10 mouse cellular contexts compared by ENCODE assay signal in the genomic region with DNA sequence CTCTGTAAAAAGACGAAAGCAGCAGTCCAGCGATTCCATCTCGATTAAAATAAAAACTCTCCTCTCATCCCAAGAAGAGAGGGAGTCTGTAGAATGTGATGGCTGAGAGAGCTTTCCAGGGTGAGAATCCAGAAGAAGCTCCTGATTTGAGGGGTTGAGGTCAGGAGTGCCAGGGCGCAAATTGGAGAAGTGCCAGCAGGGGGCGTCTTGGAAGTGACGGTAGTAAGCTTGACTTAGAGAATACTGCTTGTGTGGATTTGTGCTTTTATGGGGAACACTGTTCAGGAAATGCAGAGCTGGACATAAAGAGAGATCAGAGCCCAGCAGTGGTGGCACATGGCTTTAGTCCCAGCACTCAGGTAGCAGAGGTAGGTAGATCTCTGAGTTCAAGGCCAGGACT. TPM values are rescaled to one million over a fixed set of nuclear protein-coding genes. Genes with fewer than 3 reads are reported as not detected.
DNase-seq lines count a peak whose midpoint lies in the region; ATAC-seq and TF ChIP-seq lines count a peak whose summit lies in the region.
"Had no signal": no experiment of that assay in that cellular context is flagged by ENCODE, and none has a peak within 500 bp of the region (broad histone marks: within the 10 kb centered on the region; RNA-seq: fewer than 3 reads in every experiment).

No protein-coding gene starts in this region.

- DNase-seq in gastrocnemius, postnatal 4 days (ENCODE audit: low spot score in 2 of 2): peak; percentile 47 to 60
- no peak for DNase-seq in gastrocnemius, adult 8-10 months (ENCODE audit: low spot score in 2 of 2)
- DNase-seq in spleen, adult 12 weeks (ENCODE audit: low spot score): peak; percentile 26
- DNase-seq in spleen, postnatal 36 days (ENCODE audit: low spot score in 2 of 2): no peak
- peak; percentile 79 for DNase-seq in liver
- no peak for DNase-seq in frontal cortex, postnatal 10 days (ENCODE audit: low spot score in 2 of 2)

- no peak for TF ChIP-seq POLR2A in small intestine, adult 2 months (IDR thresholded peaks at IDR 0.05; ENCODE audit: low read depth, low read length)

- no peak overlapping the region for H3K4me3 ChIP-seq in small intestine, adult 2 months (ENCODE audit: low read depth, low read length)
- H3K4me3 ChIP-seq: embryonic facial prominence, embryonic 15.5 days; liver, embryonic 15.5 days had no signal

- H3K27me3 ChIP-seq in small intestine, adult 2 months (ENCODE audit: control insufficient read depth, insufficient read depth, low read length): 0 out of 2 replicates have a peak, but pooled peaks cover 3% of the 10 kb centered on the region

- peak; percentile 68 for ATAC-seq in common myeloid progenitor, adult 5-6 weeks (replicated peaks; ENCODE audit: low read depth, poor library complexity, severe bottlenecking)

- peaks cover 8% of the 10 kb centered on the region; the same call in 1 of the 2 replicates for H3K4me1 ChIP-seq in small intestine, adult 2 months (ENCODE audit: control insufficient read depth, insufficient read depth, insufficient read length, low read length)

- TF ChIP-seq CTCF in small intestine, adult 2 months (IDR thresholded peaks at IDR 0.05; ENCODE audit: extremely low read depth, insufficient read length, insufficient replicate concordance, low read depth, low read length): peak; percentile 56; the same call in 1 of the 2 replicates

- WGBS in small intestine, adult 2 months: 13% methylated on average over 6 of the region's 6 CpGs

- no peaks in the 10 kb centered on the region for H3K36me3 ChIP-seq in small intestine, adult 2 months (ENCODE audit: control insufficient read depth, insufficient read depth, low read length)
- H3K36me3 ChIP-seq: embryonic facial prominence, embryonic 15.5 days; liver, embryonic 15.5 days had no signal

- no peak overlapping the region for H3K27ac ChIP-seq in small intestine, adult 2 months (ENCODE audit: insufficient read depth, low read depth, low read length)
- H3K27ac ChIP-seq: embryonic facial prominence, embryonic 15.5 days; liver, embryonic 15.5 days had no signal

RNA-seq across cellular contexts. Expression of a gene that starts 28.1 kb away (rescaled TPM):
- total RNA-seq in gastrocnemius, postnatal 4 days (2021): 1 to 10 TPM; 1.6 to 1.7 TPM
- under 1 TPM in 2 of 4 experiments, not detected in 2; 0.70 TPM for total RNA-seq in gastrocnemius, adult 8-10 months (2022)
- total RNA-seq in common myeloid progenitor, adult 5-6 weeks (2017): 0.69 and 1.5 TPM in 2 replicates
- 0.06 TPM in 1 of 2 replicates, not detected in the other for polyA plus RNA-seq in small intestine, adult 2 months (2012; rRNA removed)

RNA-seq across cellular contexts. Expression of a gene that starts 28.1 kb away (rescaled TPM):
- total RNA-seq in gastrocnemius, postnatal 4 days (2021): not detected
- under 1 TPM in 2 of 4 experiments, not detected in 2; 0.08 to 0.49 TPM for total RNA-seq in gastrocnemius, adult 8-10 months (2022)
- total RNA-seq in common myeloid progenitor, adult 5-6 weeks (2017): not detected in 2 replicates
- not detected in 2 replicates for polyA plus RNA-seq in small intestine, adult 2 months (2012; rRNA removed)
- polyA plus RNA-seq: embryonic facial prominence, embryonic 15.5 days; liver, embryonic 15.5 days had no signal

RNA-seq across cellular contexts. Expression of a gene that starts 29.9 kb away (rescaled TPM):
- 100 to 1,000 TPM; 527 to 572 TPM for total RNA-seq in gastrocnemius, postnatal 4 days (2021)
- total RNA-seq in gastrocnemius, adult 8-10 months (2022): 10 to 100 TPM; 22.7 to 38.8 (median 34.2) TPM
- not detected in 2 replicates for total RNA-seq in common myeloid progenitor, adult 5-6 weeks (2017)
- polyA plus RNA-seq in small intestine, adult 2 months (2012; rRNA removed): 36.9 and 60.5 TPM in 2 replicates

RNA-seq across cellular contexts. Expression of a gene that starts 55.3 kb away (rescaled TPM):
- 10 to 100 TPM; 21.0 to 21.6 TPM for total RNA-seq in gastrocnemius, postnatal 4 days (2021)
- 10 to 100 TPM; 10.3 to 11.7 (median 11.4) TPM for total RNA-seq in gastrocnemius, adult 8-10 months (2022)
- 2.4 and 3.5 TPM in 2 replicates for total RNA-seq in common myeloid progenitor, adult 5-6 weeks (2017)
- polyA plus RNA-seq in small intestine, adult 2 months (2012; rRNA removed): 14.8 and 15.2 TPM in 2 replicates

Comparison
In these comparisons a context has a peak if more than half of its experiments do, and no peak if none do; other contexts are left out.
1. DNase-seq: peak in gastrocnemius, postnatal 4 days (2 of 2), spleen, adult 12 weeks (single experiment) and liver (single experiment); none in gastrocnemius, adult 8-10 months (0 of 2), spleen, postnatal 36 days (0 of 2) and frontal cortex, postnatal 10 days (0 of 2).
2. RNA of a gene that starts 29.9 kb away (total RNA-seq): 527 to 572 TPM in gastrocnemius, postnatal 4 days and 22.7 to 38.8 TPM in gastrocnemius, adult 8-10 months; not detected in common myeloid progenitor, adult 5-6 weeks; every median in the first group is over 10 times any median in the second.